Mouse (Mus musculus) megakaryocyte, embryonic 14.5 days (primary cell): Measurements from ENCODE around the gene Obsl1.

Experiments
- FLI1 ChIP-seq: IDR thresholded peaks from 2 replicates; pipeline ENCODE4 v1.6.1; 2012; ENCODE audit warnings: low read length, inconsistent platforms, mixed read lengths
- GATA1 ChIP-seq: IDR thresholded peaks from 3 replicates; pipeline ENCODE4 v1.6.1; 2012; ENCODE audit warnings: mixed read lengths, low read length, inconsistent platforms, borderline replicate concordance

DNA sequence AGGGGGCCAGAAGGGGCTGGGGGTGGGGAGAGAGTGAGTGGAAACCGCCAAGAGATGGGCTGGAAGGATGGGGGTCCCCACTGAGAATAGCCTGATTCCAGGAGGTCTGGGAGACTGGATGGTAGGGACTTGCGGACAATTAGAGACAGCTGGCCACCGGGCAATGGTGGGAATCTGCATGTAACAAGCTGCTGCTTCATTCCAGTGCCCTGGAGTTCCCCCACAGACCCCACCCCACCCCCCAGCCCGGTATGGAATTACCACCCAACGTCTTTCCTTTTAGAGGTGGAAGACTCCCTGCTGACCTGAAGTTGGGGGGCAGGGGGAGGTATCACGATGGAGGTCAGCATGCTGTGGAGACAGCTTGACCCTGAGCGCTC lies 58.2 kb downstream of the Obsl1 start:
- TF ChIP-seq GATA1 (no peak), FLI1 (no peak)
